Mouse (Mus musculus): ENCODE data around the gene Hsp90aa1. TPM values are rescaled to one million over a fixed set of nuclear protein-coding genes. Genes with fewer than 3 reads are reported as not detected.

Gene Hsp90aa1
- polyA plus RNA-seq (2012; fragmentation: generic; extraction: Trizol), result 253 TPM
- long read RNA-seq, experiment 1, transcript Hsp90aa1-202 (11 exons, 3,281 nt), result major isoform, 45 of 264 reads
- long read RNA-seq, experiment 1, transcript Hsp90aa1-206 (3 exons, 924 nt), result minor isoform, 39 of 264 reads
- long read RNA-seq, experiment 1, partial matches to known transcripts, result 174 of 264 reads
- long read RNA-seq, experiment 1, other reads (novel, unspliced or antisense), result 6 of 264 reads
- long read RNA-seq, experiment 2, transcript Hsp90aa1-202 (11 exons, 3,281 nt), result major isoform, 58 of 168 reads
- long read RNA-seq, experiment 2, partial matches to known transcripts, result 105 of 168 reads
- long read RNA-seq, experiment 2, other reads (novel, unspliced or antisense), result 4 of 168 reads

- Histone ChIP-seq H3K4me3 (ENCODE audit: insufficient read depth, poor library complexity, severe bottlenecking) (no peak within 1 kb of the TSS), H3K36me3 (ENCODE audit: control insufficient read depth, insufficient read depth) (no peaks in the 10 kb centered on the region), H3K27me3 (ENCODE audit: control insufficient read depth, insufficient read depth, insufficient read length) (no peaks in the 10 kb centered on the region), H3K79me3 (ENCODE audit: low read depth) (no peaks in the 10 kb centered on the region), H3ac (ENCODE audit: control insufficient read depth, insufficient read length, low read depth) (no peak within 1 kb of the TSS), H3K79me2 (ENCODE audit: control insufficient read depth, insufficient read depth) (no peaks in the 10 kb centered on the region)
- TF ChIP-seq MAX (IDR thresholded peaks at IDR 0.05) (no peak), FOSL1 (IDR thresholded peaks at IDR 0.05; ENCODE audit: insufficient read depth, low read length, poor library complexity, severe bottlenecking) (no peak), USF1 (IDR thresholded peaks at IDR 0.05; ENCODE audit: low read depth) (no peak), CEBPB (IDR thresholded peaks at IDR 0.05; ENCODE audit: low read depth) (no peak), CTCF (IDR thresholded peaks at IDR 0.05; ENCODE audit: control insufficient read depth, insufficient read depth, insufficient read length) (no peak), MYOG (IDR thresholded peaks at IDR 0.05; ENCODE audit: control insufficient read depth, extremely low read depth, insufficient read length) (no peak), MYOD1 (IDR thresholded peaks at IDR 0.05; ENCODE audit: control insufficient read depth, insufficient read length, low read depth) (no peak)
These were observed at the start of gene Hsp90aa1 for GRCm38 (mm10) chr12:110702556-110702955. Gene Hsp90aa1 (minus strand): TSS chr12:110702728.

DNA sequence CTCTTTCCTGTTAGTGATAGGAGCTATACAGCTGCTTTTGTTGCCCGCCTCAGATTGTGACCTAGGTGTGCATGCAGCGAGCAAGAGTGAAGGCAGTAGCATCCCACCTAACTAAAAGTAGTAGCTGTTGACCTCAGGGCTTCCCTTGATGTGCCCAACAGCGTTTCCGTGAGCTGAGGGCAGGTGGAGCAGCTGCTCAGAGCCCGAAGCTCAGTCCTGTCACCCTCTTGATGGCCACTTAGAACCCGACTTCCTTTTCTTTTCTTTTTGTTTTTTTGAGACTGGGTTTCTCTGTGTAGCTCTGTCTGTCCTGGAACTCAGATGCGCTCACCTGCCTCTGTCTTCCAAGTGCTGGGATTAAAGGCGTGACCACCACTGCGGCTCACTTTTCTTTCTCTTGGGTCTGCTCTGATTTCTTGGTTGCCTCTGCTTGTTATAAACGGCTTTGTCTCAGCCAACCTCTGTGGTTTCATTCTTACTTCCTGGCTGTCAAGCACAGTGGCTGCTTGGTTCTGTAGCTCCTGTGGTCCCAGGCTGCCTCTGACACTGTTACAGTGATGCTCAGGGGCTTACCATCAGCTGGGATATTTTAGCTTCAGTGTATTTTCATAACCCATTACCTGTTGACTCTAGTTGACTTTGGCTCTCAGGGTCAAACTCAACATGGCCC lies 48.4 kb upstream of the Hsp90aa1 start:
- H3ac ChIP-seq (ENCODE audit: control insufficient read depth, insufficient read length, low read depth), result no peak overlapping the region
- peaks cover 61% of the 10 kb centered on the region for H3K79me3 ChIP-seq (ENCODE audit: low read depth)
- H3K36me3 ChIP-seq (ENCODE audit: control insufficient read depth, insufficient read depth), result peaks cover 3% of the 10 kb centered on the region
- H3K27me3 ChIP-seq (ENCODE audit: control insufficient read depth, insufficient read depth, insufficient read length), result no peaks in the 10 kb centered on the region
- TF ChIP-seq MYOG (IDR thresholded peaks at IDR 0.05; ENCODE audit: control insufficient read depth, extremely low read depth, insufficient read length) (no peak), FOSL1 (IDR thresholded peaks at IDR 0.05; ENCODE audit: insufficient read depth, low read length, poor library complexity, severe bottlenecking) (no peak)
- no peak overlapping the region for H3K4me3 ChIP-seq (ENCODE audit: insufficient read depth, poor library complexity, severe bottlenecking)
- H3K79me2 ChIP-seq (ENCODE audit: control insufficient read depth, insufficient read depth), result peaks cover 99% of the 10 kb centered on the region

GRCm38 (mm10) chr12:110738158-110738921 lies 35.8 kb upstream of the Hsp90aa1 start:
- Histone ChIP-seq H3K79me2 (ENCODE audit: control insufficient read depth, insufficient read depth) (peaks cover 56% of the 10 kb centered on the region), H3K36me3 (ENCODE audit: control insufficient read depth, insufficient read depth) (no peaks in the 10 kb centered on the region), H3K79me3 (ENCODE audit: low read depth) (peaks cover 39% of the 10 kb centered on the region), H3K4me3 (ENCODE audit: insufficient read depth, poor library complexity, severe bottlenecking) (peak overlapping the region; percentile 97), H3K27me3 (ENCODE audit: control insufficient read depth, insufficient read depth, insufficient read length) (no peaks in the 10 kb centered on the region), H3ac (ENCODE audit: control insufficient read depth, insufficient read length, low read depth) (peak overlapping the region; percentile 55)
- TF ChIP-seq MYOG (IDR thresholded peaks at IDR 0.05; ENCODE audit: control insufficient read depth, extremely low read depth, insufficient read length) (no peak), MYOD1 (IDR thresholded peaks at IDR 0.05; ENCODE audit: control insufficient read depth, insufficient read length, low read depth) (no peak), CTCF (IDR thresholded peaks at IDR 0.05; ENCODE audit: control insufficient read depth, insufficient read depth, insufficient read length) (no peak), CEBPB (IDR thresholded peaks at IDR 0.05; ENCODE audit: low read depth) (no peak), FOSL1 (IDR thresholded peaks at IDR 0.05; ENCODE audit: insufficient read depth, low read length, poor library complexity, severe bottlenecking) (no peak), MAX (IDR thresholded peaks at IDR 0.05) (no peak), USF1 (IDR thresholded peaks at IDR 0.05; ENCODE audit: low read depth) (no peak)

DNA sequence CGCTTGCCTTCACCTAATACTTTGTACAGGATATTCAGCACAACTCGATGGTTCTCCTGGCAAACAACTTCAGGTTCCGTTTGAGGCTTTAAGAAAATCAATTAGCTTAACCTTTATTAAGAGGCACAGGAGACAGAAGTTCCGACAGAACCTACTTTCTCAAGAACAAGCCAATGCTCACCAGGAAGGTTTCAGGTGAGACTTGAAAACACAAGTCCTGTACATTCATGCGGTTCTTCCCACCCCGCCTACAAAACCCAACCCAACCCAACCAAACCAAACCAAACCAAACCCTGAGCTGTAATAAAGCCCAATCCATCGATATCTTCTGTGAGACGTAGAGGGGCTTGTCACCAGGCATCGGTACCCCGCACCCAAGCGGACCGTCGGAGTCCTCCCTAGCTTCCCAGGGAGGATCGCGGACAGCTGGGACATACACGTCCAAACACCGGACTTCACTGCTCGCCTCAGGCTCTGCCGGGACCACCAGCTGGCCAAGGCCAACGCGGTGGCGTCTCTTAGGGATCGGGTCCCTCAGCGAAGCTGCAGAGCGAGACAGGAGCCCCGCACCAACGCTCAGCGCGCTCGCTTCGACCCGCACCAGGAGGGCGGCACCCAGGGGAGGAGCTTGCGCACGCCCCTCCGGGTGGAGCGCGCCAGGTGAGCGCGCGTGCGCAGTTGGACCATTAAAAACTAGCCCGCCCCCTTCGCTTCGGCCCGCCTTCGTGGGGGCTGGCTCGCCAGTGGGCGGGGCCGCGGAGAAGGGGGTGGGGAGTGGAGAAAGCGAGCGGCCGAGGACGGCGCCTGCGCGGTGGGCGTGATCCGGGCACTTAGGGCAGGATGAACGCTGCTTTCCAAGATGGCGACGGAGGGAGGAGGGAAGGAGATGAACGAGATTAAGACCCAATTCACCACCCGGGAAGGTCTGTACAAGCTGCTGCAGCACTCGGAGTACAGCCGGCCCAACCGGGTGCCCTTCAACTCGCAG lies 34.9 kb upstream of the Hsp90aa1 start, which contains the start of gene Wdr20:
Gene Wdr20 (plus strand): TSS at position 775 of the 988 bp plus-strand sequence.
- H3ac ChIP-seq (ENCODE audit: control insufficient read depth, insufficient read length, low read depth), result peak within 1 kb of the TSS; percentile 73
- H3K27me3 ChIP-seq (ENCODE audit: control insufficient read depth, insufficient read depth, insufficient read length), result no peaks in the 10 kb centered on the region
- H3K4me3 ChIP-seq (ENCODE audit: insufficient read depth, poor library complexity, severe bottlenecking), result peak within 1 kb of the TSS; percentile 97
- TF ChIP-seq USF1 (IDR thresholded peaks at IDR 0.05; ENCODE audit: low read depth) (no peak), MYOG (IDR thresholded peaks at IDR 0.05; ENCODE audit: control insufficient read depth, extremely low read depth, insufficient read length) (no peak), CEBPB (IDR thresholded peaks at IDR 0.05; ENCODE audit: low read depth) (no peak), FOSL1 (IDR thresholded peaks at IDR 0.05; ENCODE audit: insufficient read depth, low read length, poor library complexity, severe bottlenecking) (no peak), MAX (IDR thresholded peaks at IDR 0.05) (no peak), CTCF (IDR thresholded peaks at IDR 0.05; ENCODE audit: control insufficient read depth, insufficient read depth, insufficient read length) (no peak), MYOD1 (IDR thresholded peaks at IDR 0.05; ENCODE audit: control insufficient read depth, insufficient read length, low read depth) (no peak)
- H3K36me3 ChIP-seq (ENCODE audit: control insufficient read depth, insufficient read depth), result no peaks in the 10 kb centered on the region
- peaks cover 47% of the 10 kb centered on the region for H3K79me2 ChIP-seq (ENCODE audit: control insufficient read depth, insufficient read depth)
- H3K79me3 ChIP-seq (ENCODE audit: low read depth), result peaks cover 34% of the 10 kb centered on the region

All from C2C12 (cell line).